Mouse (Mus musculus): ENCODE measurements around the gene Chrne. TPM values are rescaled to one million over a fixed set of nuclear protein-coding genes. Genes with fewer than 3 reads are reported as not detected.
A peak's percentile ranks its signal among the peaks of the same experiment; 100 is the strongest.

The Chrne gene
- polyA plus RNA-seq, 1 experiment, result 0.06 TPM

- no peak for TF ChIP-seq POLR2A (IDR thresholded peaks at IDR 0.05; ENCODE audit: low read depth, low read length)
- no peak for TF ChIP-seq CTCF (IDR thresholded peaks at IDR 0.05; ENCODE audit: extremely low read depth, insufficient read length, insufficient replicate concordance, low read depth, low read length)
- peaks cover 23% of the 10 kb centered on the region for H3K36me3 ChIP-seq (ENCODE audit: control insufficient read depth, insufficient read depth, low read length)
- no peak overlapping the region for H3K4me3 ChIP-seq (ENCODE audit: low read depth, low read length)
- WGBS, result 86% methylated on average over 9 of the region's 9 CpGs
- H3K27me3 ChIP-seq (ENCODE audit: control insufficient read depth, insufficient read depth, low read length), result no peaks in the 10 kb centered on the region
- peaks cover 30% of the 10 kb centered on the region for H3K4me1 ChIP-seq (ENCODE audit: control insufficient read depth, insufficient read depth, insufficient read length, low read length)
- no peak overlapping the region for H3K27ac ChIP-seq (ENCODE audit: insufficient read depth, low read depth, low read length)
Measured at GRCm38 (mm10) chr11:70598451-70598953, 20.5 kb downstream of the Chrne start.

GRCm38 (mm10) chr11:70597301-70597700, 21.7 kb downstream of the Chrne start:
- H3K4me3 ChIP-seq (ENCODE audit: low read depth, low read length), result no peak overlapping the region
- 0 out of 2 replicates have a peak, but pooled peaks have one; percentile 3 for TF ChIP-seq CTCF (IDR thresholded peaks at IDR 0.05; ENCODE audit: extremely low read depth, insufficient read length, insufficient replicate concordance, low read depth, low read length)
- TF ChIP-seq POLR2A (IDR thresholded peaks at IDR 0.05; ENCODE audit: low read depth, low read length), result no peak
- H3K4me1 ChIP-seq (ENCODE audit: control insufficient read depth, insufficient read depth, insufficient read length, low read length), result peaks cover 30% of the 10 kb centered on the region
- 44% methylated on average over 6 of the region's 6 CpGs for WGBS
- H3K27ac ChIP-seq (ENCODE audit: insufficient read depth, low read depth, low read length), result peak overlapping the region; percentile 17
- no peaks in the 10 kb centered on the region for H3K27me3 ChIP-seq (ENCODE audit: control insufficient read depth, insufficient read depth, low read length)
- H3K36me3 ChIP-seq (ENCODE audit: control insufficient read depth, insufficient read depth, low read length), result peaks cover 23% of the 10 kb centered on the region

- Histone ChIP-seq H3K36me3 (ENCODE audit: control insufficient read depth, insufficient read depth, low read length) (peaks cover 18% of the 10 kb centered on the region), H3K27ac (ENCODE audit: insufficient read depth, low read depth, low read length) (peak overlapping the region; percentile 92), H3K27me3 (ENCODE audit: control insufficient read depth, insufficient read depth, low read length) (no peaks in the 10 kb centered on the region), H3K4me1 (ENCODE audit: control insufficient read depth, insufficient read depth, insufficient read length, low read length) (peaks cover 30% of the 10 kb centered on the region), H3K4me3 (ENCODE audit: low read depth, low read length) (no peak overlapping the region)
- TF ChIP-seq CTCF (IDR thresholded peaks at IDR 0.05; ENCODE audit: extremely low read depth, insufficient read length, insufficient replicate concordance, low read depth, low read length), result no peak
- no peak for TF ChIP-seq POLR2A (IDR thresholded peaks at IDR 0.05; ENCODE audit: low read depth, low read length)
- 33% methylated on average over 4 of the region's 4 CpGs for WGBS
Measured at GRCm38 (mm10) chr11:70596094-70596493, 22.9 kb downstream of the Chrne start.

- H3K36me3 ChIP-seq (ENCODE audit: control insufficient read depth, insufficient read depth, low read length), result peaks cover 18% of the 10 kb centered on the region
- no peaks in the 10 kb centered on the region for H3K27me3 ChIP-seq (ENCODE audit: control insufficient read depth, insufficient read depth, low read length)
- no peak overlapping the region for H3K4me3 ChIP-seq (ENCODE audit: low read depth, low read length)
- peak overlapping the region; percentile 92 for H3K27ac ChIP-seq (ENCODE audit: insufficient read depth, low read depth, low read length)
- 7% methylated on average over 2 of the region's 2 CpGs for whole genome bisulfite sequencing
- H3K4me1 ChIP-seq (ENCODE audit: control insufficient read depth, insufficient read depth, insufficient read length, low read length), result peaks cover 30% of the 10 kb centered on the region
- no peak for TF ChIP-seq POLR2A (IDR thresholded peaks at IDR 0.05; ENCODE audit: low read depth, low read length)
- no peak for TF ChIP-seq CTCF (IDR thresholded peaks at IDR 0.05; ENCODE audit: extremely low read depth, insufficient read length, insufficient replicate concordance, low read depth, low read length)
Measured at GRCm38 (mm10) chr11:70595638-70596037, 23.4 kb downstream of the Chrne start.

GRCm38 (mm10) chr11:70594253-70594989, 24.6 kb downstream of the Chrne start:
- 79% methylated on average over 15 of the region's 15 CpGs for WGBS
- Histone ChIP-seq H3K4me1 (ENCODE audit: control insufficient read depth, insufficient read depth, insufficient read length, low read length) (peaks cover 37% of the 10 kb centered on the region), H3K4me3 (ENCODE audit: low read depth, low read length) (no peak overlapping the region), H3K36me3 (ENCODE audit: control insufficient read depth, insufficient read depth, low read length) (peaks cover 16% of the 10 kb centered on the region), H3K27me3 (ENCODE audit: control insufficient read depth, insufficient read depth, low read length) (no peaks in the 10 kb centered on the region), H3K27ac (ENCODE audit: insufficient read depth, low read depth, low read length) (peak overlapping the region; percentile 92; the same call in 1 of the 2 replicates)
- no peak for TF ChIP-seq CTCF (IDR thresholded peaks at IDR 0.05; ENCODE audit: extremely low read depth, insufficient read length, insufficient replicate concordance, low read depth, low read length)
- no peak for TF ChIP-seq POLR2A (IDR thresholded peaks at IDR 0.05; ENCODE audit: low read depth, low read length)

- peaks cover 46% of the 10 kb centered on the region for H3K4me1 ChIP-seq (ENCODE audit: control insufficient read depth, insufficient read depth, insufficient read length, low read length)
- TF ChIP-seq CTCF (IDR thresholded peaks at IDR 0.05; ENCODE audit: extremely low read depth, insufficient read length, insufficient replicate concordance, low read depth, low read length), result no peak
- no peak for TF ChIP-seq POLR2A (IDR thresholded peaks at IDR 0.05; ENCODE audit: low read depth, low read length)
- H3K27ac ChIP-seq (ENCODE audit: insufficient read depth, low read depth, low read length), result no peak overlapping the region
- H3K27me3 ChIP-seq (ENCODE audit: control insufficient read depth, insufficient read depth, low read length), result no peaks in the 10 kb centered on the region
- H3K4me3 ChIP-seq (ENCODE audit: low read depth, low read length), result no peak overlapping the region
- no peaks in the 10 kb centered on the region for H3K36me3 ChIP-seq (ENCODE audit: control insufficient read depth, insufficient read depth, low read length)
- 91% methylated on average over 1 of the region's 1 CpGs for WGBS
Measured at GRCm38 (mm10) chr11:70591733-70592132, 27.3 kb downstream of the Chrne start.

- Histone ChIP-seq H3K4me3 (ENCODE audit: low read depth, low read length) (no peak overlapping the region), H3K4me1 (ENCODE audit: control insufficient read depth, insufficient read depth, insufficient read length, low read length) (peaks cover 47% of the 10 kb centered on the region), H3K27ac (ENCODE audit: insufficient read depth, low read depth, low read length) (peak overlapping the region; percentile 17; the same call in 1 of the 2 replicates), H3K27me3 (ENCODE audit: control insufficient read depth, insufficient read depth, low read length) (no peaks in the 10 kb centered on the region), H3K36me3 (ENCODE audit: control insufficient read depth, insufficient read depth, low read length) (no peaks in the 10 kb centered on the region)
- WGBS, result 55% methylated on average over 5 of the region's 5 CpGs
- TF ChIP-seq POLR2A (IDR thresholded peaks at IDR 0.05; ENCODE audit: low read depth, low read length), result no peak
- no peak for TF ChIP-seq CTCF (IDR thresholded peaks at IDR 0.05; ENCODE audit: extremely low read depth, insufficient read length, insufficient replicate concordance, low read depth, low read length)
Measured at GRCm38 (mm10) chr11:70586954-70587353, 32.1 kb downstream of the Chrne start.
